Mouse (Mus musculus) spleen, adult 2 months (tissue): Measurements from ENCODE around the gene L3mbtl3.

Experiments
- CTCF ChIP-seq: fragments of 200-500 bp; IDR thresholded peaks from 2 replicates; pipeline ENCODE4 v1.5.1; 2011; ENCODE audit warnings: mild to moderate bottlenecking, inconsistent platforms; ENCODE audit not compliant: insufficient read depth, insufficient read length, insufficient replicate concordance; ENCODE audit errors: extremely low read depth
- POLR2A ChIP-seq: fragments of 200-500 bp; IDR thresholded peaks from 2 replicates; pipeline ENCODE4 v1.6.1; 2011; ENCODE audit warnings: low read depth, low read length, inconsistent platforms

DNA sequence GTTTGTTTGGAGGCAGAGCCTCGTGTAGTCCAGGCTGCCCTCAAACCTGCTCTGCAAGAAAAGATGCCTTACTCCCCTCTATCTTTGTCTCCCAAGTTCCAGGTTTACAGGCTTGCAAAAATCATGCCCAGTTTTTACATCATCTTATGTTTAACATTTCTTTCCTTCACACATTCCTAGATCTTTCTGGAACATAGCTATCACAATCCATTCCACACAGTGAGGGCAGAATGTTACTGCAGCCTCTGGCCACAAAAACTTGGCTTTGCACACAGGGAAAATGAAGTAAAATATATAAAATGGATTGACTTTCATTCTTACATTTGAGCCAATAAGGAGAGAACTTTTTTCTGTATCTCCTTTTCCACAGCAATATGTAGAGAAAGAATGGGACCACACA is 136.7 kb downstream of the L3mbtl3 start:
- no peak for TF ChIP-seq CTCF
- no peak for TF ChIP-seq POLR2A
